ENCODE assay signal across 9 mouse cellular contexts in the genomic region with DNA sequence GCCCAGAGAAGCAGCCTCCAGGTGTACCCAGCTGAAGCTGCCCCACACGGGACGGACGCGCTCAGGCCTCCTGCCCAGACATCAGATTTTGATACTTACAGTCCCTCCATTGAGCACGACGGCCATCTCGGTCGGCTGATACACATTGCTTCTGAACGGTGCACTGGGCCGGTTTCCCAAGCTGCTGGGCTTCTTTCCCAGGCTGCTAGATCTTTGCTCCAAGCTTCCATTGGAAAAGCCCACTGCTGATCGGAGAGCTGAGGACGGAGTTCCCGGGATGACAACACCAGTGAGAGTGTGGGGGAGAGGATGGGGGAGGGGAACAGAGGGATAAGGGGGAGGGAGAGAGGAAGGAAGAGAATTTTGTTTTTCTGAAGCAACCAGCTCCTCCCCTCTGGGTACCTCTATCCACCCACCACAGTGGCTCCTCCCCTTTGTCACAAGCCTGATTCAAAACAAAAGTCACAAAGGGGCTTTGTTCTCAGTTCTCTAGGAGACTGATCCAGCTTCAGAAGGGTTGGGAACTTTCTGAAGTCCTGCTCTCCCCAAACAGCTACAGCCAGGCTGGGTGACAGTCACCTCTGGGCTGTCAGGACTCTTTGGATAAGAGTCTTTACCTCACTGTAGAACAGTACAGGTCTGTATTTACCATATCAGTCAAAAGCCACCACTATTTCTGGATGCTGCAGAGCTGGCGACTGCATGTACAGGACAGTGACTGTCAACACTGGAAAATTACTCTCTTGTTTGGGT. TPM values are rescaled to one million over a fixed set of nuclear protein-coding genes. Genes with fewer than 3 reads are reported as not detected.
DNase-seq lines count a peak whose midpoint lies in the region; ATAC-seq and TF ChIP-seq lines count a peak whose summit lies in the region.
"Had no signal": no experiment of that assay in that cellular context is flagged by ENCODE, and none has a peak within 500 bp of the region (broad histone marks: within the 10 kb centered on the region; RNA-seq: fewer than 3 reads in every experiment).

No protein-coding gene starts in this region.

- no peak for TF ChIP-seq EP300 in lung, postnatal 0 days (IDR thresholded peaks at IDR 0.05)

- 0 out of 2 replicates have a peak, but pooled peaks have one; percentile 40 for ATAC-seq in neural tube, embryonic 11.5 days (ENCODE audit: insufficient read depth, low FRiP score, low TSS enrichment)
- ATAC-seq in hindbrain, embryonic 16.5 days = peak; percentile 73
- ATAC-seq in lung, postnatal 0 days = peak; percentile 53
- ATAC-seq in monocyte, adult 5-6 weeks (replicated peaks; ENCODE audit: insufficient number of reproducible peaks, low FRiP score, low TSS enrichment, poor library complexity, severe bottlenecking) = no peak

- peak; percentile 45 for DNase-seq in neural tube, embryonic 11.5 days (ENCODE audit: low spot score)
- DNase-seq in neural tube, embryonic 10.5 days (ENCODE audit: extremely low spot score, low spot score) = no peak
- DNase-seq in gastrocnemius, postnatal 25 days = peak; percentile 50
- DNase-seq in lung, postnatal 0 days (ENCODE audit: low spot score) = peak; percentile 47
- peak; percentile 47 for DNase-seq in right cerebral cortex, postnatal 14 days
- DNase-seq: liver, embryonic 13.5 days had no signal

- TF ChIP-seq POLR2A in cortical plate, adult 2 months (IDR thresholded peaks at IDR 0.05; ENCODE audit: extremely low read depth, insufficient read depth, low read length) = no peak

- WGBS in neural tube, embryonic 11.5 days = 45% methylated on average over 14 of the region's 14 CpGs
- 27% methylated on average over 14 of the region's 14 CpGs for WGBS in hindbrain, embryonic 16.5 days
- WGBS in lung, postnatal 0 days = 41% methylated on average over 14 of the region's 14 CpGs

- H3K9me3 ChIP-seq in neural tube, embryonic 11.5 days (ENCODE audit: control insufficient read depth, low read length) = no peaks in the 10 kb centered on the region
- no peaks in the 10 kb centered on the region for H3K9me3 ChIP-seq in hindbrain, embryonic 16.5 days (ENCODE audit: control insufficient read depth, low read length)
- H3K9me3 ChIP-seq in lung, postnatal 0 days (ENCODE audit: low read length) = no peaks in the 10 kb centered on the region
- H3K9me3 ChIP-seq: liver, embryonic 13.5 days had no signal

- H3K36me3 ChIP-seq in neural tube, embryonic 11.5 days (ENCODE audit: control insufficient read depth, insufficient read depth, low read length) = peaks cover 7% of the 10 kb centered on the region
- H3K36me3 ChIP-seq in hindbrain, embryonic 16.5 days (ENCODE audit: control insufficient read depth, insufficient read depth, low read length) = no peaks in the 10 kb centered on the region; the same call in 1 of the 2 replicates
- H3K36me3 ChIP-seq in lung, postnatal 0 days (ENCODE audit: insufficient read depth, low read length) = no peaks in the 10 kb centered on the region
- H3K36me3 ChIP-seq: liver, embryonic 13.5 days had no signal

- H3K4me2 ChIP-seq in neural tube, embryonic 11.5 days (ENCODE audit: low read depth) = no peak overlapping the region
- H3K4me2 ChIP-seq in hindbrain, embryonic 16.5 days (ENCODE audit: low read length) = peak overlapping the region; percentile 6
- no peak overlapping the region for H3K4me2 ChIP-seq in lung, postnatal 0 days (replicated peaks; ENCODE audit: low read depth, low read length)
- H3K4me2 ChIP-seq: liver, embryonic 13.5 days had no signal

- H3K4me3 ChIP-seq in neural tube, embryonic 11.5 days (ENCODE audit: low read depth, low read length) = no peak overlapping the region
- H3K4me3 ChIP-seq in cortical plate, adult 2 months (ENCODE audit: insufficient read depth, low read length) = no peak overlapping the region; the same call in 1 of the 2 replicates
- peak overlapping the region; percentile 11 for H3K4me3 ChIP-seq in hindbrain, embryonic 16.5 days (ENCODE audit: low read length)
- H3K4me3 ChIP-seq in lung, postnatal 0 days (ENCODE audit: low read depth, low read length) = no peak overlapping the region
- H3K4me3 ChIP-seq: liver, embryonic 13.5 days had no signal

- H3K27me3 ChIP-seq in neural tube, embryonic 11.5 days (ENCODE audit: control insufficient read depth, insufficient read depth, low read length) = no peaks in the 10 kb centered on the region
- H3K27me3 ChIP-seq in hindbrain, embryonic 16.5 days (replicated peaks; ENCODE audit: control insufficient read depth, insufficient read depth, low read length) = no peaks in the 10 kb centered on the region
- H3K27me3 ChIP-seq in lung, postnatal 0 days (replicated peaks; ENCODE audit: insufficient read depth, low read length) = no peaks in the 10 kb centered on the region
- H3K27me3 ChIP-seq: liver, embryonic 13.5 days had no signal

- H3K9ac ChIP-seq in neural tube, embryonic 11.5 days (ENCODE audit: low read length) = no peak overlapping the region
- peak overlapping the region; percentile 3; the same call in 1 of the 2 replicates for H3K9ac ChIP-seq in hindbrain, embryonic 16.5 days (ENCODE audit: low read depth, low read length)
- no peak overlapping the region for H3K9ac ChIP-seq in lung, postnatal 0 days (replicated peaks; ENCODE audit: low read depth)
- H3K9ac ChIP-seq: liver, embryonic 13.5 days had no signal

- H3K4me1 ChIP-seq in neural tube, embryonic 11.5 days (ENCODE audit: control insufficient read depth, insufficient read depth, low read length) = peaks cover 18% of the 10 kb centered on the region
- no peaks in the 10 kb centered on the region; the same call in 1 of the 2 replicates for H3K4me1 ChIP-seq in cortical plate, adult 2 months (ENCODE audit: control insufficient read depth, insufficient read depth, low read length)
- peaks cover 14% of the 10 kb centered on the region for H3K4me1 ChIP-seq in hindbrain, embryonic 16.5 days (ENCODE audit: control insufficient read depth, insufficient read depth, low read depth, low read length)
- H3K4me1 ChIP-seq in lung, postnatal 0 days (ENCODE audit: insufficient read depth, low read depth, low read length) = no peaks in the 10 kb centered on the region
- H3K4me1 ChIP-seq: liver, embryonic 13.5 days had no signal

- no peak for TF ChIP-seq CTCF in cortical plate, adult 2 months (IDR thresholded peaks at IDR 0.05; ENCODE audit: extremely low read depth, insufficient read depth, low read length)
- TF ChIP-seq CTCF in lung, postnatal 0 days (IDR thresholded peaks at IDR 0.05) = no peak

- H3K27ac ChIP-seq in neural tube, embryonic 11.5 days (ENCODE audit: low read depth, low read length) = no peak overlapping the region
- peak overlapping the region; percentile 90 for H3K27ac ChIP-seq in cortical plate, adult 2 months (ENCODE audit: insufficient read depth, low read length)
- H3K27ac ChIP-seq in hindbrain, embryonic 16.5 days (ENCODE audit: low read depth, low read length) = peak overlapping the region; percentile 44
- H3K27ac ChIP-seq in lung, postnatal 0 days (ENCODE audit: low read length) = no peak overlapping the region
- H3K27ac ChIP-seq: liver, embryonic 13.5 days had no signal

RNA-seq across cellular contexts. Expression of a gene that starts 18.4 kb away (rescaled TPM):
- 17.8 and 19.6 TPM in 2 replicates for polyA plus RNA-seq in neural tube, embryonic 11.5 days (2014; fragmentation: Nextera tagmentation; extraction: Ambion mirVana)
- polyA plus RNA-seq in cortical plate, adult 2 months (2012; rRNA removed) = 126 and 141 TPM in 2 replicates
- total RNA-seq in gastrocnemius, postnatal 25 days (2021) = 10 to 100 TPM; 12.3 to 16.7 TPM
- 7.3 and 8.4 TPM in 2 replicates for polyA plus RNA-seq in hindbrain, embryonic 16.5 days (2015; fragmentation: Nextera tagmentation; extraction: Ambion mirVana)
- polyA plus RNA-seq in lung, postnatal 0 days (2015; fragmentation: Nextera tagmentation; extraction: Ambion mirVana) = 2.1 and 2.7 TPM in 2 replicates
- 0.97 TPM in 1 of 3 replicates, not detected in the others for total RNA-seq in monocyte, adult 5-6 weeks (2017)

Comparison
In these comparisons a context has a peak if more than half of its experiments do, and no peak if none do; other contexts are left out.
1. H3K27ac ChIP-seq: peak in cortical plate, adult 2 months (single experiment) and hindbrain, embryonic 16.5 days (single experiment); none in neural tube, embryonic 11.5 days (single experiment) and lung, postnatal 0 days (single experiment).